Mouse (Mus musculus): Measurements from ENCODE around the gene Slc24a3. TPM values are rescaled to one million over a fixed set of nuclear protein-coding genes. Genes with fewer than 3 reads are reported as not detected.

Slc24a3 gene
- polyA plus RNA-seq, 1 experiment: 54.2 TPM

DNA sequence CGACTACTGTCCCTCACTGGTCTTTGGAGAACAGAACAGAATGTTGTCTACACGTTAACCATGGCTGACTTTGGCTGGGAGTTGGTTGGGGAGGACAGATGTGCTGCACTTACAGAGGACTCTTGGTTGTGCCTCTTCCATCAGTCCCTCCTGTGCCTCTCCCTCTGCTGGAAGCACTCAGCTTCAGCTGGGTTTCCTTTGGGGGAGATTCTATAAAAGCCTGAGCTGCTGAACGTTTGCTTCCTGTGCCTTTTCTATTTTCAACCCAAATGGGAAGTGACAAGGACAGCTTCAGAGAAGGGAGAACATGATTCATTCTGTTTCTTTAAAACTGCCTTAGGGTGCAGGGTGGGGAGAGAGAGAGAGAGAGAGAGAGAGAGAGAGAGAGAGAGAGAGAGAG lies 28.5 kb downstream of the Slc24a3 start:
- TF ChIP-seq POLR2A (IDR thresholded peaks at IDR 0.05; ENCODE audit: extremely low read depth, insufficient read depth, low read length) (no peak), CTCF (IDR thresholded peaks at IDR 0.05; ENCODE audit: extremely low read depth, insufficient read depth, low read length) (no peak)
- Histone ChIP-seq H3K4me1 (ENCODE audit: control insufficient read depth, insufficient read depth, low read length) (0 out of 2 replicates have a peak, but pooled peaks cover 1% of the 10 kb centered on the region), H3K27ac (ENCODE audit: insufficient read depth, low read length) (no peak overlapping the region), H3K4me3 (ENCODE audit: insufficient read depth, low read length) (no peak overlapping the region)

DNA sequence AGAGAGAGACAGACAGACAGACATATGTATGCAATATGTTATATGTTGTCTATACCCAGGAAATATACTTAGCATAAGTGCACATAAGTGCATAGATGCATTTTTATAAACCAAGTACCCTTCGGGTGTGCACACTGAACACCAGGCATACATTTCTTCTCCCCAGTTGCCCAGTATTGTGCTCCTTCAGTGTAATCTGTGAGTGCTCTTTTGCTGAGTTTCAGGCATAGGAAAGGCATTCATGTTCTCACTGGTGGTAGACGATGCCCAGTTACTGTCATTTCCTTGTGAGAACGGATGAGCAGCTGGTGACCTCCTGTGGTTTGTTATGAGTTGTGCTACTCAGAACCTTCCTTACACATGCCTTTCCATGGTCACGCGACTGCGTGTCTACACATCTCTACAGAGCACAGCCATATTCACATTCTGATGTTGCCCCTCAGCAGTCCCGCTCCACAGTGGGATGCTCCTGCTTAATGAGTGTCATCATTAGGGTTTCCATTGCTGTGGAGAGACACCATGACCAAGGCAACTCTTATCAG lies 29.0 kb downstream of the Slc24a3 start:
- H3K4me3 ChIP-seq (ENCODE audit: insufficient read depth, low read length): no peak overlapping the region
- H3K27ac ChIP-seq (ENCODE audit: insufficient read depth, low read length): no peak overlapping the region
- no peak for TF ChIP-seq CTCF (IDR thresholded peaks at IDR 0.05; ENCODE audit: extremely low read depth, insufficient read depth, low read length)
- H3K4me1 ChIP-seq (ENCODE audit: control insufficient read depth, insufficient read depth, low read length): 0 out of 2 replicates have a peak, but pooled peaks cover 1% of the 10 kb centered on the region

DNA sequence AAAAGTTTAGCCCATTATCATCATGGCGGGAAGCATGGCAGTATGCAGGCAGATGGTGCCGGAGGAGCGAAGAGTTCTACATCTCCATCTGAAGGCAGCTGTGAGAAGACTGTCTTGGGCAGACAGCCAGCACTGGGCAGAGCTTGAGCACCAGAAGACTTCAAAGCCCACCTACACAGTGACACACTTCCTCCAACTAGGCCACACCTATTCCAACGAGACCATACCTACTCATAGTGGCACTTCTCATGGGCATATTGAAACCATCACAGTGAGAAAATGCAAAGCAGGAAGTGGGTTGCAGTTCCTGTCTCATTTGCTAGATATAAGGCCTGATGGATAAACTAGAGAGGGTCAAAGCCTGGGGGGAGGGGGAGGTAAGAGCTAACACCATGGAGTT lies 29.5 kb downstream of the Slc24a3 start:
- H3K4me3 ChIP-seq (ENCODE audit: insufficient read depth, low read length): no peak overlapping the region
- H3K4me1 ChIP-seq (ENCODE audit: control insufficient read depth, insufficient read depth, low read length): 0 out of 2 replicates have a peak, but pooled peaks cover 1% of the 10 kb centered on the region
- no peak overlapping the region for H3K27ac ChIP-seq (ENCODE audit: insufficient read depth, low read length)
- TF ChIP-seq POLR2A (IDR thresholded peaks at IDR 0.05; ENCODE audit: extremely low read depth, insufficient read depth, low read length) (no peak), CTCF (IDR thresholded peaks at IDR 0.05; ENCODE audit: extremely low read depth, insufficient read depth, low read length) (no peak)

DNA sequence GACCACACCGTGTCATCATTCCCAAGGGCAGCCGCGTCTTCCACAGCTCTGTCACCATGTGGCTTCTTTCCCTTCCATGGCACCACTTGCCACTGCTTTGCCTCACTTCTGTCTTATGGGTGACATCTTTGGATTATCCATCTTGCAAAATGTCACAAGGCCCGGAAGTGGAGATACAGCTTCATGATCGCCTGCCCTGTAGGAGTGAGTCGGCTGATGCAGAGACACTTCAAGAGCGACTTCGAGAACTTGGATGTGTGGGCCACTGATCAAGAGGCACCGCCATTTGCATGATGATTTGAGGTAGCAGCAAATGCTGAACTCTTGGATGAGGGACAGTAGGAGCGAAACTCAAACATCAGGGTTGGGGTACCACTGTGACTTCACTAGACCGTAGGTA lies 46.0 kb downstream of the Slc24a3 start:
- no peak for TF ChIP-seq CTCF (IDR thresholded peaks at IDR 0.05; ENCODE audit: extremely low read depth, insufficient read depth, low read length)
- TF ChIP-seq POLR2A (IDR thresholded peaks at IDR 0.05; ENCODE audit: extremely low read depth, insufficient read depth, low read length): no peak
- Histone ChIP-seq H3K4me3 (ENCODE audit: insufficient read depth, low read length) (no peak overlapping the region), H3K27ac (ENCODE audit: insufficient read depth, low read length) (no peak overlapping the region), H3K4me1 (ENCODE audit: control insufficient read depth, insufficient read depth, low read length) (no peaks in the 10 kb centered on the region)

DNA sequence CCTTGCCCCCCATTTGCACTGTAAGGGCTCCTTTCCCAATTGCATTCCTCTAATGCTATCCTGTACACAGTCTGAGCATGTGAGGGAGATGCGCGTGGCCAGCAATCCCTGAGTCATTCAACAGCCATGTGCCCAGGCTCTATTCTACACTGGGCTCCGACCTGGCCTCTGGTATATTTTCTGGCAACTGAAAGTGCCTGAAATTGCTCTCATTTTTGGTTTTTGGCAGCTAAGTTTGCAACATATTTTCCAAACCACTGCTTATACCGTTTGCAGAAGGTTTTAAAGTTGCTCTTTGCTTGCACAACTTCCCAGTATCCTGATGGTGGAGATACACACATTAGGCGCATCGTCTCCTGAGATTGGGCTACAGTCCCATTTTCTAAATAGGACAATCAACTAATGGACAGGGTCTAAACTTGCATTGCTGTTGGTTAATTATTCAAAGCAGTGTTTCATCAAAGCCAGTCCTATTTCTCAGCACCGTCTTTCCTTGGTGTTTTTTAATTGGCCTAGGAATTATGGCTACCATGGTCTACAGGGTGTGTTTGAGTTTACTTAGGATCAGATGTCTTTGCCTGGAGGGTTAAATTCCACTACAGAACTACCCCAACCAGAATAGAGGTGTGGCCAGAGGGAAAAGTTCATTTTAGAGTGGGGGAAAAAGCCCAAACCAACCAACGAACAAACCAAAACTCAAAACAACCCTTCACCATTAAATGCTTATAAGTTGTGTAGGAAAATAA lies 46.7 kb downstream of the Slc24a3 start:
- Histone ChIP-seq H3K4me3 (ENCODE audit: insufficient read depth, low read length) (no peak overlapping the region), H3K27ac (ENCODE audit: insufficient read depth, low read length) (no peak overlapping the region), H3K4me1 (ENCODE audit: control insufficient read depth, insufficient read depth, low read length) (no peaks in the 10 kb centered on the region)
- TF ChIP-seq CTCF (IDR thresholded peaks at IDR 0.05; ENCODE audit: extremely low read depth, insufficient read depth, low read length) (no peak), POLR2A (IDR thresholded peaks at IDR 0.05; ENCODE audit: extremely low read depth, insufficient read depth, low read length) (no peak)

DNA sequence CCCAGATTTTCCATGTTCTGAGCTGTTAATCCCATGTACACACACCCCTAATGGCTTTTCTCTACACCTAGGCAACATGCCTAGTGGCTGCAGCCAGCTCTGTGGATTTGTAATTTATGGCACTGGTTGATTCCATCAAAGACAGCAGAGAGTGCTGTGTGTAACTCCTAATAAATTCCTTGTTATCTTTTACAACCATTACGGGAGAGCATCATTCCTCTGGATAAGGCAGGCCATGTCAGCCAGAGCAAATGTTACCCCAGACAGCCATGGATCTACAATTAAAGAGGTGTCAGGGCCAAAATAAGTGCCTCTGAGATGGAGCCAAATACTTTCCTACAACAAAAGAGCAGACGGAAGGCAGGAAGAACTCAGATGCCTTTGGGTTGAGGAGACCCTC lies 49.0 kb downstream of the Slc24a3 start:
- Histone ChIP-seq H3K27ac (ENCODE audit: insufficient read depth, low read length) (no peak overlapping the region), H3K4me1 (ENCODE audit: control insufficient read depth, insufficient read depth, low read length) (no peaks in the 10 kb centered on the region), H3K4me3 (ENCODE audit: insufficient read depth, low read length) (no peak overlapping the region)
- TF ChIP-seq CTCF (IDR thresholded peaks at IDR 0.05; ENCODE audit: extremely low read depth, insufficient read depth, low read length): no peak
- no peak for TF ChIP-seq POLR2A (IDR thresholded peaks at IDR 0.05; ENCODE audit: extremely low read depth, insufficient read depth, low read length)

DNA sequence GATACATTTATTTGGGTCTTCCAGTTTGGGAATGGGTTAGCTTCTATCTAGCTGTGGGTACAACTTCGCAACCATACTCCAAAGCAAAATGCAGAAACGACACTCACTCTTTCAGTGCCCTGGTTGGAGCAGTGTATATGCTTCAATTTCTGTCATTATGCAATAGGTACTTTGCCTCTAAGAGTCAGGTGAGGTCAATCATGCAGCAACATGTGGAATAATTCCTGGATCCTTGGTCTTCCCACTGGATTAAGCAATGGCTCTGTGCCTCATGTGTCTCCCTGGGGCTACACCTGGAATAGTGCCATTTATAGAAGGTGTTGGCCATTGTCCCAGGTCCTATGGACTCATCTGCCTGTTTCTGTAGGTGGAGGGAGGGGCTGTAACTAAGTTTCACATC lies 49.9 kb downstream of the Slc24a3 start:
- Histone ChIP-seq H3K4me3 (ENCODE audit: insufficient read depth, low read length) (no peak overlapping the region), H3K27ac (ENCODE audit: insufficient read depth, low read length) (no peak overlapping the region), H3K4me1 (ENCODE audit: control insufficient read depth, insufficient read depth, low read length) (no peaks in the 10 kb centered on the region)
- TF ChIP-seq POLR2A (IDR thresholded peaks at IDR 0.05; ENCODE audit: extremely low read depth, insufficient read depth, low read length) (no peak), CTCF (IDR thresholded peaks at IDR 0.05; ENCODE audit: extremely low read depth, insufficient read depth, low read length) (no peak)

DNA sequence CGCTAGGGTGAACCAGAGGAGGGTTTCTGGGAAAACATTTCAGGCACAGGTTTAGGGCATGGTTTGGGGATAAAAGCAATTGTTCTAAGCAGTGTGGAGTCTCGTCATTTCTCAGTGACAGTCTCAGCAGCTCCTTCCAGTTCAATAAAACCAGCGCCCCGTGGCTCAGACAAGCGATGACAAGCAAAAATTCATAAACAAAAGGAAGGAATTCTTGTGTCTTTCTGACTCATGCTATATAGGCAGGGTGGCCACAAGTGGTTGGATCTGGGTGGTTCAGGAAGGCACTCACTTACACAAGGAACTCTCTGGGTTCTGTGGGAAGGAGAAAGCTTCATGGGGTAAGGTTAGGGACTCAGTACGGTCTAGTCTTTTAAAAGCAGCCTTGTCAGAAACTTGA lies 51.7 kb downstream of the Slc24a3 start:
- no peak overlapping the region for H3K27ac ChIP-seq (ENCODE audit: insufficient read depth, low read length)
- no peaks in the 10 kb centered on the region for H3K4me1 ChIP-seq (ENCODE audit: control insufficient read depth, insufficient read depth, low read length)
- no peak overlapping the region for H3K4me3 ChIP-seq (ENCODE audit: insufficient read depth, low read length)
- TF ChIP-seq POLR2A (IDR thresholded peaks at IDR 0.05; ENCODE audit: extremely low read depth, insufficient read depth, low read length) (no peak), CTCF (IDR thresholded peaks at IDR 0.05; ENCODE audit: extremely low read depth, insufficient read depth, low read length) (no peak)

DNA sequence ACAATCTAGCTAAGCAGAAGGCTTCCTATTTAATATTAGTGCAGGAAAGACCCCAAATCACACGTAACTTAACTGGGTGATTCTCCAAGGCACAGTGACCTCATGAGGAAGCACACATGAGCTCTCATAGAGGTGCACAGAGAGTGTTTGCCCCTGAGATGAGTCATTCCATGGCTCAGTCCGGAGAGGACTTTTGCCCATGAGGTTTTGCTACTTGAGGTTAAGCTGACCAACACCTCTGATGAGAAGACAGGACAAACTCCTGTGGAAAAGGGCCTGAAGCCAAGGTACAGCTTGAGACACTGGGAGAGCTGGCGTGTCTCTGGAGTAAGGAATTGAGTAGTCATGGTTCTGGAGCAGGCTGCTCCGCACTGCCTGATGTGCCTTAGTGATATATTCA lies 56.1 kb downstream of the Slc24a3 start:
- H3K4me1 ChIP-seq (ENCODE audit: control insufficient read depth, insufficient read depth, low read length): peaks cover 2% of the 10 kb centered on the region; the same call in 1 of the 2 replicates
- TF ChIP-seq POLR2A (IDR thresholded peaks at IDR 0.05; ENCODE audit: extremely low read depth, insufficient read depth, low read length) (no peak), CTCF (IDR thresholded peaks at IDR 0.05; ENCODE audit: extremely low read depth, insufficient read depth, low read length) (no peak)
- no peak overlapping the region for H3K27ac ChIP-seq (ENCODE audit: insufficient read depth, low read length)
- no peak overlapping the region for H3K4me3 ChIP-seq (ENCODE audit: insufficient read depth, low read length)

DNA sequence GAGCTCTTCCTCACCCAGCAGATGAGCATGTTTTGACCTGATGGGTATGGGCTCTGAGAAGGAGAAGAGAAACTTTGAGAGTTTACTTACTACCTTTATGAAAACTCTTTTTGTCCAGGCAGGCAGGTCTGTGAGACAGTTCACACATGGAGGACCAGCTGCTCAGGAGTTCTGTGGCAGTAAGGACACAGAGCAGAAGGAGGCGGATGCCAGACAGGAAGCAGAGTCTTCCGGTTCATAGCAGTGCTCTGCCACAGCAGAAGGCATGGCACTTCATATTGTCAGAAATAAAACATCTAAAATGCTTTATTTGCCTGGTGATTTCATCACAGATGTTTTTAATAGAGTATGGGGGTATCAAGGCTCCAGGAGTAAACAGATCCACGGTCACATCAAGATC lies 58.1 kb downstream of the Slc24a3 start:
- TF ChIP-seq POLR2A (IDR thresholded peaks at IDR 0.05; ENCODE audit: extremely low read depth, insufficient read depth, low read length): no peak
- Histone ChIP-seq H3K4me1 (ENCODE audit: control insufficient read depth, insufficient read depth, low read length) (peaks cover 2% of the 10 kb centered on the region; the same call in 1 of the 2 replicates), H3K27ac (ENCODE audit: insufficient read depth, low read length) (no peak overlapping the region), H3K4me3 (ENCODE audit: insufficient read depth, low read length) (no peak overlapping the region)
